Mouse (Mus musculus) left cerebral cortex, postnatal 14 days (tissue): ENCODE results near the gene Pappa2. TPM values are rescaled to one million over a fixed set of nuclear protein-coding genes. Genes with fewer than 3 reads are reported as not detected.
A peak's percentile ranks its signal among the peaks of the same experiment; 100 is the strongest.

Source experiments
- DNase-seq, 2 experiments: peaks; one replicate each; pipeline ENCODE4 v3.0.0; 2021 to 2022; ENCODE audit warnings: low spot score in 2 of 2, mixed read lengths in 1 of 2
- intact Hi-C: fragments of 180-260 bp; cut with DNase I; formaldehyde crosslinking; loops from one replicate; pipeline ENCODE4 v1.15.1; 2025
- long read RNA-seq, 2 experiments: library from polyadenylated mRNA; stranded (forward); transcript quantifications; one replicate each; pipeline ENCODE4 v2.0.0; 2021
- total RNA-seq, 2 experiments: library from RNA; stranded (reverse); gene quantifications; 2 replicates each; pipeline ENCODE4 v1.2.3; 2021

Gene Pappa2
- 1 to 10 TPM; 2.6 to 3.2 TPM for total RNA-seq
- long read RNA-seq, experiment 1, result 0 reads
- long read RNA-seq, experiment 2, partial matches to known transcripts, result 1 of 1 reads
- long read RNA-seq, experiment 2, other reads (novel, unspliced or antisense), result 0 of 1 reads

DNA sequence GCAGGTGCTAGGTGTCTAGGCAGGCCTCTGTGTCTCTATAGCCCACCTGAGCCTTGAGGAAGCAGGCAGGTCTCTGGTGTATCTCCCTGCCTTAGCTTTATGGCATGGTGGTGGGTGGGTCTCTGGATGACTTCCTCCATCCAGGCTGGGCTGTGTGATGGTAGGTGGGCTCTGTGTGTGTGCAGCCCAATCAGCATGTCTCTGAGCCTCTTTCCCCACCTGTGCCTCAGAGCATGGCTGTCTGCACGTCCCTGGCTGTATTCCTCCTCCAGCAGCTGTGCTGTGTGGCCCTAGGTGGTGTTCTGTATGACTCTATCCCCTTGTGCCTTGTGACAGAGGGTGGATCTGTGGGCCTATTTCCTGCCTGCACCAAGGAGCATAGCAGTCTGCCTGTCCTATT, at the start of gene Pappa2:
Gene Pappa2, minus strand, starts transcription at position 101 of the 400 bp plus-strand sequence.
- intact Hi-C loops, result no loop called here
- no peak for DNase-seq

DNA sequence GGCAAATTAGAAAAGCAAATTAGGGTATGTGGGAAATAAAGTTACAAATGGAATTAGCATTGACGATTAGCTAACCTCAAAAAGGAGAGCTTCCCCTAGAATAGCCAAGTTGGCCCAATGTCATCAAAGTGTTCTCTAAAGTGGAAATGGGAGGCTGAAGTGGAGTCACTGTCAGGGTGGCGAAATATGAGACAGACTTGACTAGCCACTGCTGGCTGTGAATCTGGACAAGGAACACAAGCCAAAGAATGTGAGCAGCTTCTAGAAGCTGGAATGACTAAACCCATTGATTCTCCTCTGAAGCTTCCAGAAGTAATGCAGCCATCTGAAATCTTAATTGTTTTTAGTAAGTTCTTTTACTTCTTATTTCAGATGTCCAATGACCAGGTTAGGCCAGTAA, 48.8 kb upstream of the Pappa2 start:
- intact Hi-C loops, result no loop called here
- no peak for DNase-seq

DNA sequence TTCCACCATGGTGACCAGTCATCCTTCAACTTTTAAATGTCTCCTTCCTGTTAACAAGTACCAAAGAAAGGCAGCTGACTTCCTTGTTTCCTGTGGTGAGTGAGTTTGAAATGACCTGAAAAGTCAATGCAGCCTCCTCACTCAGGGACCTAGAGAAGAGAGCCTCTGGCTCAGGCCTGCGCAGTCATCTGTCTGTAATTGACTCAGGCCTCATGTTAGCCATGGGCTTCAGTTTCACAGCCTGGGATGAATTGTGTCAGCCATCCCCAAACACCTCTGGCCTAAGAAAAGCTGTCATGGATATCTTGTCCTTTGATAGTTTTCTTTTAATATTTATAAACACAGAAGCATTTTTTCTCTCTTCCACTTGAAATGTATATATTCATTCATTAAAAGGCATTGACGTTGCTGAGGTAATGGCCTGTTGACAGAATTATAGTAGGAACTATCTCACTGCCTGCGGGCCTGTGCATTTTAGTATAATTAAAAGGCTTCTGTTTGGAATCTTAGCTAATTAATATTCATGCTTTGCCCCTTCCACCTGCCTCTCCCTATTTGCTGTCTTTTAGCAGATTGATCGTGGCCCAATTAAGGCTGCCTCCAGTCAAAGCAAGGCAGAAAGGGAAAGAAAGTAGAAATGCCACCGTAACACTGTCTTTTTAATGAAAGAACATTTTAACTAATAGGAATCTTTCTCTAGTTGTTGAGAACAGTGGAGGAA, 34.8 kb upstream of the Pappa2 start:
- DNase-seq, result no peak
- intact Hi-C loops, result no loop called here

DNA sequence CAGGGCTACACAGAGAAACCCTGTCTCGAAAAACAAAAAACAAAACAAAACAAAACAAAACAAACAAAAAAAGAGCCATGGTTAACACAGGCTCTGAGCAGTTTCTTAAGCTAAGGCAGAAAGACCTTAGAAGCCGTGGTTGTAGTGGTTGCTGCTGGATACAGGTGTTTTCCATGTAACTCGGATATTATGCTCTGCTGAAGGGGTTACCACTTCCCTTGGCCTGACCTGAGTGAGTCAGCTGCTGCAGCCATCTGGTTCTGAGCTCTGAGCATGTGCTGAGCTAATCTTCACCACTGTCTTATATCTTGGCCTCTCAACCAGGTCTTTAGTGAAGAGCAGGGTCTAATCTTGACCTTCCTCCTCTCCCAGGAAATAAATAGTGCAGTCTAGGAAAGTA, 6.8 kb upstream of the Pappa2 start:
- intact Hi-C loops, result no loop called here
- DNase-seq, result no peak

DNA sequence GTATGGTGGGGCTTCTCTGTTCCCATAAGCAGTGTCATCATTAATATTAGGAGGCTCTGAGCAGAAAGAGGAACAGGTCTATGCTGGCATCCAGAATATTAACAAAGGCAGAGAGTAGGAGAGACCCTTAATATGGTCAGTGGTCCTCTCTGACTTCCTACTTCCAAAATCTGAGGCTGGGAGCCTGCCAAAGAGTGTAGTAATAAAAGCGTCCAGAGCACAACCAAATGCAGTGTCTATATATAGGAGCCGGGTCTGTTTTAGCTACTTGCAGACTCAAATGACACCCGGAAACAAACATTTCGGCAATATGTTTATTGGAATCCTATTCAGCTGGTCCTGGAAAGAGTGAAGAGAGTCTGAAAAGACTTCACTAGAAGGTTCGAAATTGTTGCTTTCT, 17.9 kb downstream of the Pappa2 start:
- intact Hi-C loops, result no loop called here

GRCm38 (mm10) chr1:158960984-158961383, 19.3 kb downstream of the Pappa2 start:
- no peak for DNase-seq

More for the DNA sequence above, 17.9 kb downstream of the Pappa2 start:
- no peak for DNase-seq

DNA sequence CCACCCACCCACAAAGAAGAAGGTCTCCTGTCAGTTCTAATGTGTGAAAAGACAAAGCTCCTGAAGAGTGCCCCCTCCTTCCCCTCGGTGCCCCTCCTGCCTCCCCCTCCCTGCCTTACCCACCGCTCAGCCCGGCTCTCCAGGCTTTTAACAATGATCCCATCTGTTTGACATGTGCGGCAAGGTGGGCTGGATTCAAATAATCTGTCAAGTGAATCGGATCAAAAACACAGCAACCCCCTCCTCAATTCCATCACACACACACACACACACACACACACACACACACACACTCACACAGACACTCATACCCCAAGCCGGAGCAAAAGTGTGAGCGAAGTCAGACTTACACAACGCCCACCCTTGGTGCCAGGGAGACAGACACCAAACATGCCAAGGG, 19.7 kb downstream of the Pappa2 start:
- intact Hi-C loops, result no loop called here
- peak in 1 of 2 experiments; percentile 16 for DNase-seq

More at GRCm38 (mm10) chr1:158960984-158961383, 19.3 kb downstream of the Pappa2 start:
- intact Hi-C loops, result no loop called here

DNA sequence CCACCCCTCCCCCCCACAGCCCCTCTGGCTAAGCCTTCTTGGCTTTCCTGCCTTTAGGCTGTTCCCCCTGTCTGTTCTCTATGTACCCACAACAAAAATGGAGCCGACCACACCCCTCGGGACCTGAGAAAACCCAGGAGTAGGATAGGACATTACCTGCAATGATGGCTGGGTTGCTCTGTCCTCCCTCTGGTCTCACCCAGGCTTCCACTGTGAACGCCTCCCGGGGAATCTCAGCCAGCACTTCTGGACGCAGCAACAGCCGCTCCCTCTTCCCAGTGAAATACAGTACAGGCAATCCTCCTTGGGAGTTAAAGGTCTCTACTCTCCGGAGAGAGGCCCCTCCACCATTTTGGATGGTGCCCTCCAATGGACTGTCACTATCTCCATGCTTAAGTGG, 23.9 kb downstream of the Pappa2 start:
- intact Hi-C loops, result loop anchor here (5.0 kb wide), 1 partner anchor 181 kb away; no protein-coding TSS in a partner anchor
- DNase-seq, result no peak

DNA sequence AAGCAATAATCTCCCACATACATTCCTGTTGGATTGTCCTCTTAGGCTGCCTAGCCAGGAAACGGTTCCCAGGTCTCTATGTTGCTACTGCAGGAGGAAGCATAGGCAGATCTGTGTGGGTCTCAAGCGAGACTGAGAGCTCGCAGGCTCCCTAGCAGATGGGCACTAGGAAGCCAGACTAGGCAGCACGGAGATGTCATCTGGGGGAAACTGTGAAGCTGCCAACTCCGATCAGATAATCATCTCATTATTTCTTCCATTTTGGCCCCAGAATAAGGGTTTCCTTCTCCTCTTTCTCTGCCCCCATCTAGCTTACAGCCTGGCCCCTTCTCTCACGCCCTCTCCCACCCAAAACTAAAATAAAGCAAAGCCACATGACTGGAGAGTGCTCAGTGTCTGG, 25.5 kb downstream of the Pappa2 start:
- DNase-seq, result peak in 1 of 2 experiments; percentile 25
- intact Hi-C loops, result loop anchor here (5.0 kb wide), 1 partner anchor 183 kb away; no protein-coding TSS in a partner anchor

- DNase-seq, result peak; percentile 54 to 78
- intact Hi-C loops, result loop anchor here (1.0 kb wide), 1 partner anchor 240 kb away; no protein-coding TSS in a partner anchor
Measured at GRCm38 (mm10) chr1:158953479-158954207, 26.6 kb downstream of the Pappa2 start.

GRCm38 (mm10) chr1:158949041-158949440, 31.2 kb downstream of the Pappa2 start:
- intact Hi-C loops, result no loop called here
- no peak for DNase-seq

- no peak for DNase-seq
- intact Hi-C loops, result no loop called here
Measured at GRCm38 (mm10) chr1:158947981-158948735, 32.1 kb downstream of the Pappa2 start.

DNA sequence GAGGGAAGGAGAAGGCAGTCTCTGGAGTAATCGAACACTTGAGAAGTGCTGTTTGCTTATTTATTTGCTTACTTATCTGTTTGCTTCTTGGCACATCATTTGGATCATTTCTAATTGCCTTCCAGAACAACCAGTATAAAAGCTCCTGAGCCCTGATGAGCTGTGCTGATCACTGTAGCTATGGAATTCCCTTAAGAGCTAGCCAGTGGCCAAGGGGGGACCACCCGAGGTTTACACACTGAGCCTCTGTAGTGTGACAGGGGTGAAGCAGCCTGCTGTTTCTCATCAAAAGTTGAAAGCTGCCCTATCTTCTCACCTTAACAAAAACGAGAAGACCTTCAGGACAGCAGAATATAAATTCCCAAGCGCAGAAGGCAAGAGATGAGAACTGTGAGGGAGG, 35.4 kb downstream of the Pappa2 start:
- intact Hi-C loops, result no loop called here

DNA sequence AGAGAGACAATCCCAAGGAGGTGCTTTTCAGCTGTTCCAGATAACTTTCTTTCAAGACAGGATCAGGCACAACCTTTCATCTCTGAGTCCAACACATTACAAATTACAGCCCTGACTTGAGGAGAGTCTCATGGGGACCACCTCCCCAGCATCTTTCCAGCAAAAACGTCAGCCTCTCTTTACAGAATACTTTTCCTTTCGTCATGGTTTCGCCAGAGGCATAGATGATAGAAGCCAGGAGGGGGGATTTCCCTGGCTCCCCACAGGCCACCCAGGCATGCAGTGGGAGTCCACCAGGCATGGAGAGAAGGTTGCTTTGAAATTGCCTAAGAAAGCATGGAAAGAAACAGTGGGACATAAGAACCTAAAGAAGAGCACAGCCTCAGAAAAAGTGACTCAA, 37.4 kb downstream of the Pappa2 start:
- intact Hi-C loops, result no loop called here
- no peak for DNase-seq

More for the DNA sequence above, 35.4 kb downstream of the Pappa2 start:
- no peak for DNase-seq

DNA sequence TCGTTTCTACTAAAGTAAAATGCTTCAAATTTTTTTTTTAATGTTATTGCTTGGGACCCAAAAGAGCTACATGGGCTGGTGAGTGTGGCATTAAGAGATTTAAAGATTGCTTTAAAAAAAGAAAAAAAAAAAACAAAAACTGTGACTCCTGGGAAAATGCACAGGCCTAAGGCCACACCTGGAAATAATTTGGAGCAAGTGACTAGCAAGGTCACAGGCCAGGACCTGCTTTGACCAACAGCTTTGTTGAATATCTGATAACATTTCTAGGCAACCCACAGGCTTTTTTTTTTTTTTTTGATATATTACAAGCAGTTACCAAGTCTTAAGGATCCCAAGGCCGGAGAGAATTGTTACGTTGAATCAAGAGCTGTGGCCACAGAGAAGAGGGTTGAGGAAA, 39.3 kb downstream of the Pappa2 start:
- no peak for DNase-seq
- intact Hi-C loops, result no loop called here

DNA sequence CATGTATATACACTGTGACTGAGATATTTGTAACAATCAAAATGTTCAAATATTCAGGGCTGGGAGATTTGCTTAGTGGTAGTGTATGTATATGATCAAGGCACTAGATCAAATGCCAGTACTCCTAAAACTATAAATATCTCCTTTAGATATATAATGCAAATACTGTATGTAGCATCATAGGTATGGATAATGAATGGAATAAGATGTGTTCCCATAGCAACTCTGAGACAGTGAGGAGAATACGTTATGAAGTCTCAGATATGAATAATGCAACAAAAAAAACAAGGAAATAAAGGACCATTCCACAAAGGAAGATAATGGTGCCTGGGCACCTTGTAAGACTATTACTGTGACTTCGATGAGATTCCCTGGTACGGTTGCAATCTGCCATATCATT, 45.8 kb downstream of the Pappa2 start:
- intact Hi-C loops, result no loop called here
- no peak for DNase-seq

DNA sequence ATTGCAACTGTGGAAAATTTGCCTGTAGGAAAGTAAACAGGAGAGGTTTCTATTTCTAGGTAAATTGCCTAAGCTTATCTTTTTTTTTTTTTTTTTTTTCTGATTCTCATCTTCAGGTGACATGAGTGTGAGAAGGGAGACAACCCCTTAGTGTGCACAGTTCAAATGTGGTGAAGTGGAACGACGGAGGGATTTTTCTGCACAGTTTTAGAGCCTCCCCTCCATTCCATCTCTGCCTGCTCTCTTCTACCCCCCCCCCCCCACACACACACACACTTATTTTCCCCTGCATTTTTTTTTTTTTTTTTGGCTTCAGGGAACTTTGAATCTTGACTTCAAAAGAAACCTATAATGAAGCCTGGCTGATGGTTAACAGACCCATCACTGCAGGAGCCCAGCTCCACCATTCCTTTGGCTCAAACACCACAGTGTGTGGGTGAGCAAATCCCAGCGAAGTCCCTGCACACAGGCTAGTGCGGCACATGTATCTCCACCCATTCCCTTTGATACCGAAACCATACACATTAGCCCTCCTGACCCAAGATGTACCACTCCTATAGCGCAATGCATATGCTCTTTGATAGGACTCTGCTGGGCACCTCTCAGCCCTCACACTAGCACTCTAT, 49.0 kb downstream of the Pappa2 start:
- DNase-seq, result no peak
- intact Hi-C loops, result no loop called here

DNA sequence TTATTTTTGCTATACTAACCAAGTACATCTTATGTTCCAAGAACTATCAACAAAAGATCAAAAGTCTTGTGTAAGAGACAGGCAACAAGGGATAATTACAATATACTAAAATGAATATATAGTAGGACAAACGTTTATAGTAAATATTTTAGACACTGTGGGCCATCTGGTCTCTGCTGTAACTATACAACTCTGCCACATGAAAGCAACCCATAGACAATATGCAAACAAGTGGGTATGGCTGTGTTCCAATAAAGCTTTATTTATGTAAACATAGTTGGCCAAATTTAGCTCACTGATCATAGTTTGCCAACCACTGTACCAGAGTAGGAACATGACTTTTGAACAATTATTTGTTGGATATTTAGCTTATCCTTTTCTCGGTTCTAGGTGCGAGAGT, 50.9 kb downstream of the Pappa2 start:
- DNase-seq, result no peak
- intact Hi-C loops, result no loop called here

DNA sequence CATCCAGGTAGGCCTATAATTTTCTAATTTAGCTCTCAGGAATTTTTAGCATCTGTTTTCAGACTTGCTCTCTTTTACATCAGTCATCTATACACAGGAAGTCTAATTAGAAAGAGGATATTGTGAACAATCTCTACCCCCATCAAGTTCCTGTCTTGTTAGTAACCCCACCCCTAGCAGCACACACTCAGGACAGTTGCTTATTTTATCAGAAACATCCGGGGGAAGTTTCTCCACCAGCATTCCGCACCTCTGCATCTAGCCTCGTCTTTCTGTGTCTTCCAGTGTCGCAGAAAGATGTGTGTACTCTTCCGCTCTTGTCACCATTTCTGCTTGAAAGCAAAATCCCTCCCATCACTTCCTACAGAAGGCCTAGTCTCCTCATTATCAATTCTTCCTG, 59.8 kb downstream of the Pappa2 start:
- intact Hi-C loops, result no loop called here
- DNase-seq, result no peak
